Mouse (Mus musculus) retina, embryonic 14.5 days (tissue): ENCODE results near the gene Rgs1.

Experiments used
- DNase-seq: peaks from one replicate; pipeline ENCODE4 v3.0.0-alpha.2; 2015; ENCODE audit warnings: low spot score

The Rgs1 gene

DNA sequence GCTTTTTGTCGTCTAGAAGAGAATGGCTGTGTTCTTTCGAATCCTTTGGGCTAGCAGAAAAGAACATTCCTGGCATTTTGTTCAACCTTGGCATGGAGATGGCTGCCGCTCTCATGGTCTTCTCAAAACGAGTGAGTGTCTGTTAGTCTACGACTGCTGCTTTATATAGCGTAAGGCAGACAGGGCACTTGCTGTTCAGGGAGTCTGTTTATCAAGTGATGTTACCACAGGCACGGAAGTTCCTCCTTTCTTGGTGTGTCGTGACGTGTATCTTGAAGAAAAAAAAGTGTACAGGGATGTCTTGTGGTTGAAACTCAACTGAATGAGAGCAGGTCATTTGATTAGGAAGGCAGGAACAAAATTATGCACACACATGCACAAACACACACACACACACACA lies at the start of gene Rgs1:
Gene Rgs1, minus strand, starts transcription at position 320 of the 400 bp plus-strand sequence.
- no peak for DNase-seq

DNA sequence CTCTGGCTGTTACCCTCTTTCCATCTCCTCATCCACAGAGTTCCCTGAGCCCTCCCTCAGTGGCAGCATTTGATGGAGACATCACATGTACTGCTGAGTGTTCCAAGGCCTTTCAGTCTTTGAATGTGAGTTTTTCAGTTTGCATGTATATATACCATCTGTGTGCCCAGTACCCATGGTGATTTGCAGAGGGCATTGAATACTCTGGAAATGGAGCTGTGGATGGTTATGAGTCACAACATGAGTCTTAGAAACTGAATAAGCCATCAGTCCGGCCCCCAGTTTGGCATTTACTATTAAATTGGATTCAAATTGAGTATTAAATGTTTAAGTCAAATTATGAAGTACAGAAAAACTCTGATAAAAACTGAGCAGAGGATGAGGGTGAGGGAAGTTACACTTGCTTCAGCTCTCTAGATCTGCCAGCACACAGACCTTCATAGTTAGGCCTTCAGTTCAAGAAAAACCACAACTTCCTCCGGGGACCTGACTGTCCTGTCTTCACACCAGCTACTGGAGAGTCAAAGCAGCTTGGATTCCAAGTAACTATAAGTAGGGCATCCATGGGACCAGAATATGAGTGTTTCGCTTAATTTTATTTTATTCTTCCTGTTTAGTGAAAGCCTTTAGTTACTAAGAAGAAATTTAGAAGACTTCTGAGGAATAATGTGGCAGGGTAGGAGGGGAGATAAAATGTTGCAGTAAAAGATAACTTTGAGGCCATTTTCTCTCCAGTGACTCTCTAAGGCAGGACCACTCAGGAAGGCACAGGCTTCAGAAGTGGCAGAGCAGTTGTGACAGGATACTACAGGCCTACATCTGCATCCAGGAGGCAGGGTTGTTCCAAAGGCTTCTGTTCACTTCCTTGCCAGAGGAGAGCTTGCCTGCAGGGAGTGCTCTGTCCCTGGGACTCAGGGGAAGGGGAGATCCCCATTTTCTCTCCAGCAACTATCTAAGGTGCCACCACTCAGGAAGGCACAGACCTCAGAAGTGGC lies 34.3 kb upstream of the Rgs1 start:
- no peak for DNase-seq

DNA sequence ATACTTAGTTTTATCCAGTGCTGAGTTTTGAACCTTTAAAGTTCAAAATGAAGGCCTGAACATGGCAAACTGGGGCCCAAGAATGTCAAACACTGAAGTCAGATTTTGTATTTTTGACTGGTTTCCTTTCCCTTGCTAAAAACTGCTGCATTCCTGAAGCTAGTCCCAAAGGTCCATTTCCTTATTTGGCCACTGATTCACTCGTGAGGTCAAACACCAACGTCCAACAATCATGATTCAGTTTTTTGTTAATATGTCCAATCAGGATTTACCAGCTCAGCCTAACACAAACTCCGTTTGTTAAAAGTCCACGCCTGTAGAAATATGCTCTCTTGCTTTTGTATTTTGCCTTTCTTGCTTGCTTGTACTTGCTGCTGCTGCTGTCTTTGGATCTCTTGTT lies 31.0 kb upstream of the Rgs1 start:
- no peak for DNase-seq

DNA sequence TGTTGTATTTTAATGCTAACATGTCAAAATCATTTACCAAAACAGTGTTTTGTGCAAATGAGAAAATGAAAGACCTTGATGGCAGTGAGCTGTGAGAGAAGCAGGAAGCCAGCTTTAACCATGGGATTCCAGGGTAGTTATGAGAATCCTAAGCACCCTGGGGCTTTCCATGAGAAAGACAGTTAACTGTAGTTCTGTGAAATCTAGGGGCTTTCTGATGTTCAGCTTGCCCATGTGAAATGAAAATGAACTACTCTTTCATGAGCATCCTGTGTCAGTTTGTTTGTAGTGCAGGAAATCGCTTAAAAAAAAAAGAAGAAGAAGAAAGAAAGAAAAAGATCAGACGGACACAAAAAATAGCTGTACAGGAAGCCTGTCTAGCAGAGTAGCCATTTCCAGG lies 23.9 kb upstream of the Rgs1 start:
- no peak for DNase-seq

DNA sequence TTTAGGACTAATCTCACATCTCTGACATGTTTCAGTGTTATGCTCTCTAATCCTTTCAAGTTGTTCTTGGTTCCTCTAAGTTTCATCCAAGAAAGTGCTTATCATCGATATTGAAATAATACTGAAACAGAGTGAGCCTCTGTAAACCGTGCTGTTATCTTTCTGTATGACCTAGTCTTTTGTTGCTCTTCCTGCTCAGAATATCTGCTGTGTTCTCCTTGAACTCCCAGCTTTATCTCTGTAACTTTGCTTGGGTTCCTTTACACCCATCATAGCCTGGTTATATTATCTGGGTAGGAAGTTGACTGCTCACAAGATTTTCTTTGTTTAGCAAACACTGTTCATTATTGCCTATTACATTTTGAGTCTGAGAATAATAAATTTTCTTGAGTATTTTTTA lies 20.1 kb upstream of the Rgs1 start:
- DNase-seq, result no peak

DNA sequence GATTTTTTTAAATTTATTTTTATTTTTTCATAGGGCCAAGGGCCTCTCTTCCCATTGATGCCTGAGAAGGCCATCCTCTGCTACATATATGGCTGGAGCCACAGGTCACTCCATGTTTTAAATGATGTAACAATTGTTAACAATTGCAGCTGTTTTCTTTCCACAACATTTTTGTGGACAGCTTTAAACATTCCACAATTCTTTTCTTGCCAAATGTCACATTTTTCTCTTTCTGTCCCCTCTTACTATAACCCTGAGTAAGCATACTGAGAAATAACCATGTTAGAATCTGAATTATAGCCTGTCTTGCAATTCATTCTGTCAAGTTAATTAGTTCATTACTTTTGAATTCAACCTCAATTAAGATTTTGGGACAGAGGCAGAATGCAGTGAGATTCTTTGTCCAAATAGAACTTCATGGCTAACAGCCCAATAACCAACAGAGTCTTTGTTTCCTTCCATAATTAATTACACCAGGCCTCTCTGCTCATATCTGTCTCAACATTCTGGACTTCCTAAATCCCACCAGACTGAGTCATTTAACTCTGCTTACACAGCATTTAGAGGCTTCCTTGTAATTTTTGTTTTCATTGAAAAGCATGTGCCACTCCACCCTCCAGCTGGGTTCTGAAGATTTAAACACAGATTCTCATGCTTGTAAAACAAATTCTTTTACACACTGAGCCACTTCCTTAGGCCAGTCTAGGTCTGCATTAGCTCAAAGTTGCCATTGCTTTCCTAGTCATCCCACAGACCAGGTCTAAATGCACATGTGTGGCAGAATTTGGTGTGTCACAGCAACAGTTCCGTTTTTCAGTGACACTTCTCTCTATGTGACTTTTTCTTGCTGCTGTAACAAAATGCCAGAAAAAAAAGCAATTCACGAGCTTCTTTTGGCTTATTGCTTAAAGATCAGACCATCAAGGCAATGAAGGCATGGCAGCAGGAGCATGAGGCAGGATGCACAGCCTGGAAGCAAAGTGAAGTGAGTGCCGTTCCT lies 18.7 kb upstream of the Rgs1 start:
- peak; percentile 55 for DNase-seq

DNA sequence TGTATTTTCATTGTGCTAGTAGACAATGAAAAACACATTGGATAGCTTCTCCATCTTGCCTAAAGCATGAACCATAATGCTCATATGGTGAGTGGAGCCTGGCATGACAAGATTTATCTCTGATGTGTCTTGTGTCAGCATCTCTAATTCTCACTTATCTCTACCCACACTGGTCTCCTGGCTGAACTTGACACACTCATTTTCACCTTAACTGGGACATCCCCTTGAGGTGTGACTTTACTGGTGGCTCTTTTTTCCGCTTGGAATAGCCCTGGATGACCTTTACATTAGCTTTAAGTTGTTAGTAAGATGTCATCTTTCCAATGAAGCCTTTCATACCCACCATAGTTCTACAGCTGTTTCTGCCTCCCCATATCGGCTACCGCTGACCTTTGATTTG lies 15.0 kb upstream of the Rgs1 start:
- no peak for DNase-seq

DNA sequence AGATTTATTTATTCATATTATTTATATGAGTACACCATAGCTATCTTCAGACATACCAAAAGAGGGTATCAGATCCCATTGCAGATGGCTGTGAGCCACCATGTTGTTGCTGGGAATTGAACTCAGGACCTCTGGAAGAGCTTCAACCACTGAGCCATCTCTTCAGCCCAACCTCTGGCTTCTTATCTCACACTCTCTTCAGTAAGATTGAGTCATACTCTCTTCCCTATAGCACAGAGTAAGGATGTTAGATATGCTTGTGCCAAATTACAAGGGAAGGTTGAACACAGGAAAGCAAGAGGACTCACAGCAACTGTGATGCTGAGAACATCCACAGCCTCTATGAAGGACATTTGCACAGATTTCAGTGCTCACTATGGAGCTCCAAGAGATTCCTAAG lies 13.0 kb upstream of the Rgs1 start:
- no peak for DNase-seq

DNA sequence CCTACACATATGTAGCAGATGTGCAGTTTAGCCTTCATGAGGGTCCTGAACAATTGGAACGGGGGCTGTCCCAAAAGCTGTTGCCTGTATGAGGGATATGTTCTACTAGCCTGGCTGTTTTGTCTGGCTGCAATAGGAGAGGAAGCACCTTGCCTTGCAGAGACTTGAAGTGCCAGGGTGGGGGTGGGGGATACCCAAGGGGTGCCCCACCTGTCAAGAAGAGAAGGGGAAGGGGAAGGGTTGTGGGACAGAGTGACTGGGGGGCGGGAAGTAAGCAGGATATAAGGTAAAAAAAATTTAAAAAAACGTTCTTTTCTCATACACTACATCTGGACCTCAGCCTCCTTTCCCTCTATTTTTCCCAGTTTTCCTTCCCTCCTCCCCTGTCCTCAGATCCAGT lies 9.7 kb upstream of the Rgs1 start:
- no peak for DNase-seq

DNA sequence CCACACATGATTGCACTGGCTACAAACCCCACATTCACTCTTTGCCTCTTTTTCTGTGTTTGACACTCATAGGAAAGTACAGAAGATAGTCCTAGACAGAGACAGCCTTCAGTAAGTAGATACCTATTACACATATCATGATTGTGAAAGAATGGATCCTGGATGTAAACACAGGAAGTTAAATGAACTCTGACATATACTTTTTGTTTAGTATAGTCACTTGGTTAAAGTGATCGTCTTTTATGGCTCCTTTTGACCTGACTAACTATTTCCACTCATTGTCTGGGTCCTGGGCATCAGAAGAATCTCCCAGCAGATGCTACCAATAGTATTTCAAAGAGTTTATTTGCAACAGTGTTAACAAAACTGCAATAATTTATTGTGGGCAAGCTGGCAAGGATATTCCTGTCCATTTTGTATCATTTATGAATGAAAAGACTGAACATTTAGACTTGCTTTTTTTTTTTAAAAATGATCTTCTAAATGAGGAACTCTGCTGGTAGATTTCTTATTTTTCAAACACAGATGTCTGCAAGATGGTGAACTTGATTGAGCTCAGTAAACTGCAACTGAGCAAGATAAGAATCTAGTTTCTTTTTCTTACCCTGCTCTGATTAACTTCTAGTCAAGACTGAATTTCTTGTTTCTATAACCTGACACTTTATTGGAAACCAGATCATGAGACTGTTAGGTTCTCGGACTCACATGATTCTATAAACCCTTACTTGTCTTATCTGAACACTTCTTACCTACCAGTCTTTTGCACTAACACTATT lies 7.7 kb upstream of the Rgs1 start:
- no peak for DNase-seq

DNA sequence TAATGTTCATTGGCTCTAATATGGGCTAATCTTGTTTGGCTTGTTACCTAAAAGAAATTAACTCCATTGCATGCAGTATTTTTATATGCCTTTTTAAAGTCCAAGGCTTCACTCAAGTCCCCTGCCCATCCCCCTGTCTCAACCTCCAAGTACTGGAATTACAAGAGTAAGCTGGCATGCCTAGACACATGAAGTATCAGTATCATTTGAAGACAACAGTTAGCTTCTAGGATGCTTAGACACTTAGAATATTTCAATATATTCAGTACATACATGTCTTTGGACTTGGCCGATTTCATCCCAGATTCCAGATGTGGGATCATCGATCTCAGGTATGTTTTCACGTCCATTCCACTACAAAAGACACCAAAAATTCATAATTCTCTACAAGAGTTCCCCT lies 836 bp downstream of the Rgs1 start:
- no peak for DNase-seq

DNA sequence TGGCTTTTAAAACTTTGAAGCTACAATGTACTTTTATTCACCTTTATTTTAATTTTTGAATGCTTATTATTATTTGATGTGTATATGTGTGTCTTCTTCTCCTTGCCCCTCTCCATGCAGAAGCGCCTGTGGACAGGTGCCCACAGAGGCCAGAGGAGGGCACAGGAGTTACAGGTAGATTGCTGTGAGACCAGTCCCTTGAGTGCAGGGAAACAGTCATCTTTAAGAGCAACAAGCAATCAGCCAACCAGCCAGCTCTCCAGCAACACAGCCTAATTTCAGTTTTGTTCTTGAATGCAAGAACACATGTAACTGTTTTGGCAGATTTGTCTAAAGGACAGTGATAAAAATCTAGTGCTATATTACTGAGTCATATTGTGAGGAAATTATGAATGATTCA lies 1.7 kb downstream of the Rgs1 start:
- DNase-seq, result no peak

DNA sequence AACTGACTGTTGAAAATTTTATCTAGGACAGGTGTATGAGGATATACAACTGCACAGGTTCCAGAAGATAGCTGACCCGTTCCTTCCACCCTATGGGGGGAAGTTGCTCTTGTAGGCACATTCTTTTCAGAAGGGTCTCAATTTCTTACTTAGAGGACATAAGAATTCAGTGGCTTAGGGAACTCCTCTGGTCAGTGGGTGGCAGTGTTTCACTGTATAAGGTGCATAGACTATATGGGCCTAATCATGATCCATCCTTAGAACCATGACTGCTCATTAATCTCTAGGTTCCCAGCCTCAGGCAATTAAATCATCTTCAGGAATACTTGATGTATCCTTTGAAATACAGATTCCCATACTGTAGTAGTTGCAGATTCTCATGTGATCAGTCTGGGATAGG lies 5.5 kb downstream of the Rgs1 start:
- DNase-seq, result peak; percentile 38

DNA sequence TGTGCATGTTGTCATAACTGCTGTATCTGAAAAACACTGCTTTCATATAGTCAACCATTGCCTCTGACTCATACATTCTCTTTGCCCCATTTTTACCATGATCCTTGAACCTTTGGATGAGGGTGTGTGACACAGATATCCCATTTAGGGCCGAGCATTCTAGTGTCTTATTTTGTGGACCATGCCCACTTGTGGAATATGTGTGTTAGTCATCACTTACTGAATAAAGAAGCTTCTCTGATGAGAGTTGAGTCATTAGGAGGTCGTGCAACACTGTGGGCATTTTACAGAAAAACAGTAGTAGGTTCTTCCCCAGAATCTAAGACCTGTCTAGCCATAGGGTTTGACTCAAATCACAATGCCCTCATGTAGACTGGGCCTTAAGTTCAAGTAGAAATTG lies 9.8 kb downstream of the Rgs1 start:
- DNase-seq, result no peak

DNA sequence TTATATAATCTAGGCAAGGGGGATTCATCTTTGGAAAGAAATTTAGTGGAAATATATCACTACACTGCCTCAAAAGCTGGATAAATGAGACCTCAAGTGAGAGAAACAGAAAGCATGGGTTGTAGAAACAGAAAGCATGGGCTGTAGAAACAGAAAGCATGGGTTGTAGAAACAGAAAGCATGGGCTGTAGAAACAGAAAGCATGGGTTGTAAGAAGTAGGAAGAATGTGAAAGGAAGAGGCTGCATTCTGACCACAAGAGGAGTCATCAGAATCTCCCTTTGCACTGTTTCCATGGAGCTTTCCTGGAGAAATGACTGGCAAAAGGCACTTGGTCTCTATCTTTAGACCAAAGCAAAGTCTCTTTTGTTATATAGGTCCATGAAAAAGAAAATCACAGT lies 33.8 kb downstream of the Rgs1 start:
- DNase-seq, result no peak

DNA sequence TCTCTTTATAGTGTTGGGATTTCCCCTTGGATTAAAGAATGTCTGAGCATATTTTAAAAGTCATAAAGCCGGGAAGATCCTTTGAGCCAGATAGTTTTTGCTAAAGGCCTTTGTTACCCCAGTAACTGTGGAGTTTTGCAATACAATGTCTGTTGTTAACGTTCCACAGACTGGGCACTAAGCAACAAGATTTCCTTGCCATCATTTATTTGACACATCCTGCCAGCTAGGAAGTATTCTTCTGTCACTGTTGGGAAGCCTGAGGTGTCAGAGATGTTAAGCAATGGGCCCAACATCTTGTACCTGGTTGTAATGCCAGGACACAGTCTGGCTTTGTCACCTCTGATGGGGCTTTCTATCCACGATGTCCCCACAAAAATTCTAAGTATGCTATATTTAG lies 38.1 kb downstream of the Rgs1 start:
- DNase-seq, result no peak

DNA sequence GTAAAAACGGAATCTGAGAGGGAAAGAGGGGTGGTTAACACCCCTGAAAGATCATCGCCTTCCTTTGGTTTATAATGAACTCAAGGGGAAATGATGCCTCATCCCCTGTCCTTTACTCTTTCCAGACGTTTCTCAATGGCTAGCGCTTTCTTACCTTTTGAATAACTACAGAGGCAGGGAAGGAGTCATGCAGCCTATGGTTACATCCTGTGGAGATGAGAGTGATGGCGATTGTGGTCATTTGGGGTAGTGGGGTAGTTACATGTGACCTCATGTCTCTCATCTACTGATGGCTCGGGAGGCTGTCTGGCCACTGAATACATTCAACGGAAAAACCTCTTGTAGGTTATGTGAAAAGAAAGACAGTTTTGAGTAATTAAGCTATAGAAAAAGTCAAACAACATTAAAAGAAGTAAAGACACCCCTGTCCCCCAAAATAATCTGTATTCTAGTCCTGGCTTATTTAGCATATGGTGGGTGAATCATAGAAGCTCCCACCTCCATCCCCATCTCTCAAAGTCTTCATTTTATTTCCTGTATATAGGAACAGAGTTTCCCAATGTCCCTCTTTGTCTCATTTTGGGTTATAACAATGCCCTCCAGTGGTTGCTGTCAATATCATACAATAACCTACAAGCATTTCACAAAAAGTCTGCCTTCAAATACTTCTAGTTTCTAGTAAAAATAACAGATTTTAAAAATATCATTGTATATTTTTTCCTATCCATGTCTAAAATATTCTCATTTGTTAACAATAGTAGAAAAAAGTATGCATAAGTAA lies 42.6 kb downstream of the Rgs1 start:
- DNase-seq, result no peak

DNA sequence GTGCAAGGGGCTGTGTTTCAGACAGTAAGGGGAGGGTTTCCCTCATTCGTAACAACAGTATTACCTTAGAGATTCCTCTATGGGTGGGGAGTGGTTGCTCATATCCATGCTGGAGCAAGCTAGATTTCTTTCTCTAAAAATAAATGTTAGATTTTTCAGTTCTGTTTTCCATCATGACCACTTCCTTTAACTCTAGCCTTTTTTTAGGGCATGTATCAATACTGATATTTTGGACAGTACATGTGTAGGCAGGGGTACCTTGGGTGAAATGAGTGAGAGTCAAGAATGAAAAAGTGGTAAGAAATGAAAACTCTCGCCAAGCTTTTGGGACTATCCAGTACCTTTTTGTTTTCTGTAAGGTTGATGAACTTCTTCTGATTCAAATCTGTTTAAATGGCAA lies 44.3 kb downstream of the Rgs1 start:
- no peak for DNase-seq

DNA sequence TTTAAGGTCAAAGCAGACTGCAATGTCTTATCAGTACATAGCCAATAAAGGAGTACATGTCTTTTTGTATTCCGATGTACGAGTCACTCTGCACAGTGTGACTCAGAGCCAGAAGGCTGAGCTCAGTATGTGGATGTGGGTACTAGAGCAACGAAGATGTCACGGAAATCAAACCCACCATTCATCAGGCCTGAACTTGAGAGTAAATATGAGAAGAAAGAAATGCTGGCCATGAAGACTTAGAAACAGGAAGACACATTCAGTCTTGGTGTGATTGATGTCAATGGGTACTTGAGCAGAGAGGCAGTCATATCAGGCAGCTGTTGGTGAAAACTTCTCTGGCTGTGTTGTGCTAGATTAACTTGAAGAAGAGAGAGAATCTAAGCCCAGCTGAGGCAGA lies 46.1 kb downstream of the Rgs1 start:
- no peak for DNase-seq

DNA sequence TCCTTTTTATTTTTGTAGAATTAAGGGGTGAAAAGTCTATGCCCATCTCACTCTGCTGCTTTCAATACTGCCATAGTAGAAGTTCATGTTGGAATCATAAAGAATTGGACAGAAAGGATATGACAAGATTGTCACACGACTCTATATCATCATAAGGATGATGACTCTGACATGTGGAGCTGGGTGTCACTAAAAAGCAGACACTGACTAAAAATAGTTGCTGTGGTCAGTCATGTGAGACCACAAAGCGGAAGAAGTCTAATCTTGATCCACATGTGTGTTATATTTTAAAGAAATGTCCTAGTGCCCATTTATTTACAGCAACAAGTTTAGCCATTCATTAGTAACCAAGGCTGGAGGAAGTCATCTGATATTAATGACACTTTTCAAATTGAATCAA lies 48.5 kb downstream of the Rgs1 start:
- no peak for DNase-seq

DNA sequence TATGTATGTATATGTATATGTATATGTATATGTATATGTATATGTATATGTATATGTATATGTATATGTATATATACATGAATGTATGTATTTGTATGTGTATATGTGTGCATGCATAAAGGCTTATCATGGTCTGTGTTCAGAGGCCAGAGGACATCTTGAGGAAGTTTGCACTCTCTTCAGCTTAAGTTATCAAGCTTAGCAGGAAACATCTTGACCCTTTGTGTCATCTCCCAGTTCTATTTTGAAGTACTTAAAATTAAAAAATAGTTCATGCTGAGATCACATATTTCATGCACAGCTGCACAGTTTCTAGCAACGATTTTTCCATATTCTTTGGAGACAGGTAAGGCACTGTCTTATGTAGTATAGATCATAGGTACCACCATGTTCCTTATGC lies 49.5 kb downstream of the Rgs1 start:
- no peak for DNase-seq
